Mouse (Mus musculus) stomach, postnatal 0 days (tissue): ENCODE results near the gene Zdhhc17. TPM values are rescaled to one million over a fixed set of nuclear protein-coding genes. Genes with fewer than 3 reads are reported as not detected.

Experiments used
- ATAC-seq: fragments of 200-750 bp; cut with Nextera tagmentation; 2 replicates; pipeline ENCODE4 v1.8.0; 2017; ENCODE audit not compliant: low FRiP score, low TSS enrichment
- DNase-seq: peaks from one replicate; pipeline ENCODE4 v3.0.0-alpha.2; 2016; ENCODE audit warnings: low spot score
- H3K27ac ChIP-seq: fragments of 300-500 bp; sonication (generic); replicated peaks from 2 replicates; pipeline ENCODE4 v1.5.1; 2014; ENCODE audit warnings: mild to moderate bottlenecking, control low read depth
- H3K27me3 ChIP-seq: fragments of 300-500 bp; sonication (generic); 2 replicates; pipeline ENCODE4 v1.6.1; 2014; ENCODE audit warnings: low read length; ENCODE audit not compliant: control insufficient read depth, insufficient read depth
- H3K36me3 ChIP-seq: fragments of 300-500 bp; sonication (generic); 2 replicates; pipeline ENCODE4 v1.6.1; 2014; ENCODE audit warnings: low read length, mixed read lengths; ENCODE audit not compliant: control insufficient read depth, insufficient read depth
- H3K4me1 ChIP-seq: fragments of 300-500 bp; sonication (generic); replicated peaks from 2 replicates; pipeline ENCODE4 v1.6.1; 2014; ENCODE audit warnings: antibody characterized with exemption; ENCODE audit not compliant: control insufficient read depth, insufficient read depth
- H3K4me2 ChIP-seq: fragments of 300-500 bp; sonication (generic); replicated peaks from 2 replicates; pipeline ENCODE4 v1.6.1; 2014; ENCODE audit warnings: low read depth, mild to moderate bottlenecking, control low read depth, moderate library complexity
- H3K4me3 ChIP-seq: fragments of 300-500 bp; sonication (generic); 2 replicates; pipeline ENCODE4 v1.5.1; 2014; ENCODE audit warnings: low read depth, low read length, control low read depth
- H3K9ac ChIP-seq: fragments of 300-500 bp; sonication (generic); 2 replicates; pipeline ENCODE4 v1.6.1; 2014; ENCODE audit warnings: mild to moderate bottlenecking, low read length, control low read depth, mixed read lengths
- H3K9me3 ChIP-seq: fragments of 300-500 bp; sonication (generic); 2 replicates; pipeline ENCODE4 v1.6.1; 2016; ENCODE audit warnings: low read length; ENCODE audit not compliant: control insufficient read depth
- CTCF ChIP-seq: IDR thresholded peaks from 2 replicates; pipeline ENCODE4 v1.5.1; 2016; ENCODE audit warnings: antibody characterized with exemption, low read depth, mild to moderate bottlenecking, moderate library complexity
- EP300 ChIP-seq: optimal IDR thresholded peaks from 2 replicates; pipeline ENCODE3; 2016; ENCODE audit warnings: antibody characterized with exemption
- WGBS: fragments of 180-500 bp; shearing (Covaris S2); extraction: QIAGEN DNeasy Blood & Tissue Kit; methylation state at CpG from one replicate; pipeline ENCODE4 v1.1.7; 2014; 5-methylcytosine and 5-hydroxymethylcytosine counted together
- polyA plus RNA-seq: library from polyadenylated mRNA; unstranded; fragments of >200 nt; fragmentation: Nextera tagmentation; extraction: Ambion mirVana; gene quantifications from 2 replicates; pipeline ENCODE4 v1.2.1, GENCODE M21; 2015

Gene Zdhhc17
- polyA plus RNA-seq, 1 experiment from 2014 or later: 6.1 TPM

- Histone ChIP-seq H3K27me3 (no peaks in the 10 kb centered on the region), H3K9me3 (no peaks in the 10 kb centered on the region), H3K4me3 (no peak overlapping the region), H3K36me3 (no peaks in the 10 kb centered on the region), H3K4me1 (no peaks in the 10 kb centered on the region), H3K27ac (no peak overlapping the region), H3K9ac (no peak overlapping the region), H3K4me2 (no peak overlapping the region)
- DNase-seq (no peak), ATAC-seq (no peak)
- TF ChIP-seq CTCF (no peak), EP300 (no peak)
- WGBS: 53% methylated on average over 5 of the region's 5 CpGs
Observed at GRCm38 (mm10) chr10:110994761-110995160, 15.2 kb downstream of the Zdhhc17 start.

- H3K9me3 ChIP-seq: no peaks in the 10 kb centered on the region
- no peaks in the 10 kb centered on the region for H3K36me3 ChIP-seq
- no peak overlapping the region for H3K9ac ChIP-seq
- ATAC-seq (no peak), DNase-seq (no peak)
- no peak overlapping the region for H3K4me2 ChIP-seq
- H3K27me3 ChIP-seq: no peaks in the 10 kb centered on the region
- H3K4me1 ChIP-seq: no peaks in the 10 kb centered on the region
- TF ChIP-seq EP300 (no peak), CTCF (no peak)
- 52% methylated on average over 5 of the region's 5 CpGs for WGBS
- no peak overlapping the region for H3K27ac ChIP-seq
- H3K4me3 ChIP-seq: no peak overlapping the region
Observed at GRCm38 (mm10) chr10:110993249-110993648, 16.7 kb downstream of the Zdhhc17 start.

DNA sequence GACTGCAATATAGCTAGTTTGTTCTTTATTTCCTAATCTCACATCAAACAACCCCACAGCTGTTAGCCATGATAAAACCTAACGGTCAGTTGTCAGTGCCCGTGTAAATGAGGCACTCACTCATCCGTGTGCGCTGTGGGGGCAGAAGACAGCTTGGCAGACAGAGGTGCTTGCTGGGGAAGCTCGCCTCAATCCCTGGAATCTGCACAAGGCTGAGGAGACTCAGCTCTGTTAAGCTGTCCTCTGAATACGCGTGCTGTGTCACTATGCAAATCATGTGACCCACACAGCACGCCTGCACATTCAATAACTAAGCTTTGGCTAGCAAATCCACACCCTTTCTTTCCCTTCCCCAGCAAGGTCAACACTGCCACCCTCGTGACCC is 17.9 kb downstream of the Zdhhc17 start:
- no peak overlapping the region for H3K27ac ChIP-seq
- no peak overlapping the region for H3K4me3 ChIP-seq
- no peak overlapping the region for H3K4me2 ChIP-seq
- no peak overlapping the region for H3K9ac ChIP-seq
- no peaks in the 10 kb centered on the region for H3K9me3 ChIP-seq
- no peak for DNase-seq
- no peak for TF ChIP-seq CTCF
- no peak for TF ChIP-seq EP300
- no peaks in the 10 kb centered on the region for H3K36me3 ChIP-seq
- H3K27me3 ChIP-seq: no peaks in the 10 kb centered on the region
- H3K4me1 ChIP-seq: no peaks in the 10 kb centered on the region
- ATAC-seq: 0 out of 2 replicates have a peak, but pooled peaks have one; percentile 45
- 30% methylated on average over 9 of the region's 9 CpGs for WGBS

DNA sequence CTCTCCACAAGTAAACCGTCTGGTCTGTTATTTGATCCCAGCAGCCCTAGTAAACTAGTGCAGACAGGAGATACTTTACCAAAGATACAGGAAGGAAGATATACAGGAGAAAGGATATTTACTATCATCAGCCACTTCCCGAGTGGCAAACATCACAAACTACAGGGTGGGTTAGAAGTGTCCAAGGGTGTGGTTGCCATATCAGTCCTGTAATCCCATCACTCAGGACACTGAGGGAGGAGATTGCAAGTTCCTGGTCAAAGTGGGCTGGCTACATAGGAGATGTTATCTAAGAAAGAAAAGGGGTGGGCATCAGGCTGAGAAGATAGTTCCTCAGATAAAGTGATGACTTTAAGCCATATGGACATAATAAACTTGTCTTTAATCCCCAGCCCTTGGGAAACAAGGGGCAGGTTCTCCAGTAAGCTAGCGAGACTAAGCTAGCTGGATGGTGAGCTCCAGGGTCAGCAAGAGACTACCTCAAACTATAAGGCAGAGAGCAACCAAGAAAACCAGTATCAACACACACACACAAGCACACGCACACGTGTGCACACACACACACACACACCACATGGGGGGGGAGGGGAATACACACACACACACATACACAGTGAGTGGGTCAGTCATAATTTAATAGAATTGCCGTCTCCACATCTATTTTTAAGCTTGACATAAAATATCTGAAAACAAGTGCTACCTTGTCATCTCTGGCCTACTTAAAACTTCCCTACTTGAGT is 18.5 kb downstream of the Zdhhc17 start:
- no peak overlapping the region for H3K4me3 ChIP-seq
- H3K27me3 ChIP-seq: no peaks in the 10 kb centered on the region
- H3K27ac ChIP-seq: no peak overlapping the region
- ATAC-seq (no peak), DNase-seq (no peak)
- 65% methylated on average over 6 of the region's 6 CpGs for WGBS
- no peaks in the 10 kb centered on the region for H3K9me3 ChIP-seq
- no peak overlapping the region for H3K9ac ChIP-seq
- H3K4me2 ChIP-seq: no peak overlapping the region
- H3K4me1 ChIP-seq: no peaks in the 10 kb centered on the region
- no peaks in the 10 kb centered on the region for H3K36me3 ChIP-seq
- TF ChIP-seq CTCF: no peak
- no peak for TF ChIP-seq EP300

- H3K4me3 ChIP-seq: no peak overlapping the region
- no peaks in the 10 kb centered on the region for H3K4me1 ChIP-seq
- ATAC-seq (no peak), DNase-seq (no peak)
- H3K27ac ChIP-seq: no peak overlapping the region
- 57% methylated on average over 2 of the region's 2 CpGs for WGBS
- no peaks in the 10 kb centered on the region for H3K36me3 ChIP-seq
- H3K4me2 ChIP-seq: no peak overlapping the region
- H3K27me3 ChIP-seq: no peaks in the 10 kb centered on the region
- H3K9me3 ChIP-seq: no peaks in the 10 kb centered on the region
- no peak for TF ChIP-seq EP300
- peak; percentile 66 for TF ChIP-seq CTCF
- H3K9ac ChIP-seq: no peak overlapping the region
Observed at GRCm38 (mm10) chr10:110989729-110990128, 20.2 kb downstream of the Zdhhc17 start.

DNA sequence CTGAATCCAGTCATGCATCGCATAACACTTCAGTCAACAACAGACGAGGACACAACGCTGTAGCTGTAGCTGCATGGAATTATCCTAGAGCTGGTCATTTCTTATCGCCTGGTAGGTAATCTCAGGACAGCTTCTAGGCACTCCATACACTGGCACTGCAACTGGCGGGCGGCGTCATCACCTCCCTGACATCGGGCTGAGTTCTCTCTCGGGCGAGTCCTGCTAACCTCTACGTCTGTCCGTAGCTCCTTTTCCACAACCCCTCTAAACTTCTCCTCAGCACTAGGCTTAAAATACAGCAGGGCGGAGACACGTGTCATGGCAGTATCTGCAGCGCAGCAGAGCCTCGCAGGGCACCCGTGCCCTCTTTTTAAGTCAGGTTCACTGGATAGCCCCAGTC is 23.3 kb downstream of the Zdhhc17 start:
- H3K9me3 ChIP-seq: no peaks in the 10 kb centered on the region
- H3K4me2 ChIP-seq: no peak overlapping the region
- H3K36me3 ChIP-seq: no peaks in the 10 kb centered on the region
- no peak overlapping the region for H3K9ac ChIP-seq
- no peak for TF ChIP-seq EP300
- no peaks in the 10 kb centered on the region for H3K4me1 ChIP-seq
- H3K4me3 ChIP-seq: no peak overlapping the region
- no peak for DNase-seq
- WGBS: 94% methylated on average over 17 of the region's 17 CpGs
- no peaks in the 10 kb centered on the region for H3K27me3 ChIP-seq
- ATAC-seq: no peak
- H3K27ac ChIP-seq: no peak overlapping the region
